Mouse (Mus musculus): ENCODE results near the gene Sp3. TPM values are rescaled to one million over a fixed set of nuclear protein-coding genes. Genes with fewer than 3 reads are reported as not detected.

Sp3 gene
- polyA plus RNA-seq, 1 experiment from 2014 or later = 29.6 TPM

DNA sequence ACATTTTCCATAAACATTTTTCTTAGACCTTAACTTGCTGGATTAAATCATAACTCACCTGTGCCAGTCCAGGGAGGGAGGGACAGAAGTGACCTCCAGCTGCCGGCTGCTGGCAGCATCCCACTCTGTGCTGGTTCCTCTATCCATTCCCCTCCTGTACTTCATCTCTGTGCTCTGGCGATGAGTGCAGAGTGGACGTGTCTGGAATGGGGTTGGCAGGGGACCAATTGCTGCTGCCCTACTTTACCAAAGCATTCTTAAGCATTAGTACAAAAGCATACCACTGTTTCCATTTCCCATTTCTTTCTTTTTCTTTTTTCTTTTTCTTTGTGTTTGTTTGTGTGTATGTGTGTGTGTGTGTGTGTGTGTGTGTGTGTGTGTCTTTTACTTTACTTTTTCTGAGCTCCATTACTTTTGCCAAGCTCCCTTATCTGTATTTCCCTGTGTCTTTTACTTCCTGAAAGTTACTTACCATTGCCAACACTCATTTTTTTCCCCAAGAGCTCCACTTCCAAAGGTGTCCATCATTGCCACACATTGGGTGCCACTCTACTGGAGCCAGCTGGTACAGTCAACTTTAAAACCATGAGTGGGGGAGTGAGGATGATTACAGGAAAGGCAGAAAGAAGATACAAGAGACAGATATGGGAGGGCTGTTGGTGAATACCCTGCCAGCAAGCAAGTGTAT is 82.0 kb downstream of the Sp3 start:
- Histone ChIP-seq H3K36me3 (no peaks in the 10 kb centered on the region), H3K9ac (no peak overlapping the region), H3K27ac (no peak overlapping the region), H3K9me3 (replicated peaks) (no peaks in the 10 kb centered on the region), H3K4me2 (no peak overlapping the region), H3K4me3 (replicated peaks) (no peak overlapping the region), H3K27me3 (no peaks in the 10 kb centered on the region), H3K4me1 (replicated peaks) (no peaks in the 10 kb centered on the region)
- WGBS (ENCODE audit: insufficient replicate concordance) = 63% methylated on average over 3 of the region's 3 CpGs
- DNase-seq (no peak), ATAC-seq (ENCODE audit: low read depth) (no peak)

DNA sequence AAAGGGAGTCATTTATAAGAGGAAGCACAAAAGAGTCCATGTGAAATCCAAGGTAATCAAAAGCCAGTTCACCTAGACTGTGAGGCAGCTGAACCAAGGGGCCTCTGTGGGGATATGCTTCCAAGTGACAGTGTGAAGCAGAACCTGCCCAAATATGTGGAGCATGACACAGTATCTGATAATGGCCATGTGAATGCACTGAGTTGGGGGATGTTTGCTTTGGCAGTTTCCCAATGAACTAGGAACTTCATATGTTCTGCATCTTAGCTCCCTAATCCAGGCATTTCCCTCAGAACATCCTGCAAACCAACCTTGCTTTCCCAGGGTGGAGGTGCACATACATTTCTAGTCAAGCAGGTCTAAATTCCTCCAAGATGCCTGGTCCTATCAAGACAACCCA is 90.4 kb downstream of the Sp3 start:
- H3K36me3 ChIP-seq = no peaks in the 10 kb centered on the region
- no peak for ATAC-seq (ENCODE audit: low read depth)
- no peaks in the 10 kb centered on the region for H3K27me3 ChIP-seq
- H3K9ac ChIP-seq = no peak overlapping the region
- H3K4me1 ChIP-seq (replicated peaks) = peaks cover 4% of the 10 kb centered on the region; the same call in 1 of the 2 replicates
- no peak overlapping the region for H3K27ac ChIP-seq
- no peaks in the 10 kb centered on the region for H3K9me3 ChIP-seq (replicated peaks)
- no peak overlapping the region for H3K4me2 ChIP-seq
- no peak overlapping the region for H3K4me3 ChIP-seq (replicated peaks)
- no peak for DNase-seq

Small RNA genes lying within 50 kb of the gene (microRNA-seq; reads per million reads assigned to microRNA genes)
- not detected for gene Gm25960

Other genes with a start within 250 kb of the Sp3 start
- not detected in 2 replicates for gene Gm11084, start 6.3 kb upstream of the Sp3 start, polyA plus RNA-seq (2015; fragmentation: Nextera tagmentation; extraction: Ambion mirVana)
- gene Ola1, start 238.5 kb upstream of the Sp3 start, polyA plus RNA-seq (2015; fragmentation: Nextera tagmentation; extraction: Ambion mirVana) = 67.1 and 82.1 TPM in 2 replicates

Measured in liver, embryonic 13.5 days (tissue).